Mouse (Mus musculus): Measurements from ENCODE around the gene Aspn. TPM values are rescaled to one million over a fixed set of nuclear protein-coding genes. Genes with fewer than 3 reads are reported as not detected.
"Not testable (repeated sequence)": the region's sequence is repeated elsewhere in the genome, so short reads cannot be mapped to it uniquely, and the experiment has no call there.

The Aspn gene
- polyA plus RNA-seq, 1 experiment = 5.9 TPM

- Histone ChIP-seq H3K27ac (ENCODE audit: control insufficient read depth, insufficient read depth, low read depth, low read length, poor library complexity) (no peak overlapping the region), H3K4me1 (ENCODE audit: control insufficient read depth, insufficient read depth, low read length) (no peaks in the 10 kb centered on the region), H3K4me3 (replicated peaks; ENCODE audit: control insufficient read depth, low read depth, low read length) (no peak overlapping the region)
- 67% methylated on average over 1 of the region's 1 CpGs for WGBS
- TF ChIP-seq POLR2A (IDR thresholded peaks at IDR 0.05; ENCODE audit: borderline replicate concordance, control insufficient read depth, low read depth, low read length) (no peak), CTCF (IDR thresholded peaks at IDR 0.05; ENCODE audit: control insufficient read depth, insufficient read depth, low read length) (no peak)
Measured at GRCm38 (mm10) chr13:49564347-49564746, 20.1 kb downstream of the Aspn start.

DNA sequence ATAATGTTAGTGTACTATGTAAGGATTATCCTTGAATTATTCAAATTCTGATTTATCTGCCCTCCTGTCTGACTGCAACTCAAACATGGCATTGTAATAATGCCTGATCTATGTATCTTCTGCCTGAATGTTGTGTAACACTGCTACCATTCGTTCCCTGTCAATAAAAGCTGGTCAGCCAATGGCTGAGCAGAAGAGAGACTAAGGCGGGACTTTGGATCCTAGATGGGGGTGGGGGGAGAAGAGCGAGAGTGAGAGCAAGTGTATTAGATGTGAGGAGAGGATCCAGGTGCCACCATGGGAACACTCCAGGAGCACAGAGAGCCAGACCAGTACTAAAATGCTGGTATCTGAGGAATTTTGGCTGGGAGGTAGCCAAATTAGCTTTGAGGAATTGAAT is 26.1 kb downstream of the Aspn start:
- H3K4me3 ChIP-seq (replicated peaks; ENCODE audit: control insufficient read depth, low read depth, low read length) = no peak overlapping the region
- 82% methylated on average over 3 of the region's 3 CpGs for WGBS
- H3K27ac ChIP-seq (ENCODE audit: control insufficient read depth, insufficient read depth, low read depth, low read length, poor library complexity) = no peak overlapping the region
- TF ChIP-seq POLR2A (IDR thresholded peaks at IDR 0.05; ENCODE audit: borderline replicate concordance, control insufficient read depth, low read depth, low read length) (no peak), CTCF (IDR thresholded peaks at IDR 0.05; ENCODE audit: control insufficient read depth, insufficient read depth, low read length) (no peak)
- no peaks in the 10 kb centered on the region for H3K4me1 ChIP-seq (ENCODE audit: control insufficient read depth, insufficient read depth, low read length)

DNA sequence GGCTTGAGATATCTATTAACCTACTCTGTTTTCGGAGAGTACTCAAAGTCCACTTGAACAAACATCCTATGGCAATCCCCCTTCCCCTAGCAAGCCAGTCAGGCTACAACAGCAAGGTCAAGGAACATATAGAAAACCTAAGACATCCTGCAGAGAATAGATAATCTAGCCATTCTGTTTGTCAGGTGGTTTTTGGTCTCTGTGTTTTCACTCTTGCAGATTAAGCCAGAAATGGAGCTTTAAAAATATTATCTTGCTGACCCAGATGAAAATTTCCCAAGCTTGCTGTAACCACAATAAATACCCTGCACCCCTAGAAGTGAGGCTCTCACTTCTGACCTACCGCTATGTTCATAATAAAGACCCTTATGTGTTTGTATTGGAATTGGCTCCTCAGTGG is 27.2 kb downstream of the Aspn start:
- H3K27ac ChIP-seq (ENCODE audit: control insufficient read depth, insufficient read depth, low read depth, low read length, poor library complexity) = no peak overlapping the region
- no peak overlapping the region for H3K4me3 ChIP-seq (replicated peaks; ENCODE audit: control insufficient read depth, low read depth, low read length)
- TF ChIP-seq CTCF (IDR thresholded peaks at IDR 0.05; ENCODE audit: control insufficient read depth, insufficient read depth, low read length) = no peak
- no peak for TF ChIP-seq POLR2A (IDR thresholded peaks at IDR 0.05; ENCODE audit: borderline replicate concordance, control insufficient read depth, low read depth, low read length)
- no peaks in the 10 kb centered on the region for H3K4me1 ChIP-seq (ENCODE audit: control insufficient read depth, insufficient read depth, low read length)
- WGBS = 68% methylated on average over 2 of the region's 2 CpGs

GRCm38 (mm10) chr13:49581541-49582530 is 37.6 kb downstream of the Aspn start, which contains the start of gene Omd:
TSS of gene Omd (plus strand) at chr13:49582462.
- no peak within 1 kb of the TSS for H3K27ac ChIP-seq (ENCODE audit: control insufficient read depth, insufficient read depth, low read depth, low read length, poor library complexity)
- TF ChIP-seq POLR2A (IDR thresholded peaks at IDR 0.05; ENCODE audit: borderline replicate concordance, control insufficient read depth, low read depth, low read length) = no peak
- no peak for TF ChIP-seq CTCF (IDR thresholded peaks at IDR 0.05; ENCODE audit: control insufficient read depth, insufficient read depth, low read length)
- no peaks in the 10 kb centered on the region for H3K4me1 ChIP-seq (ENCODE audit: control insufficient read depth, insufficient read depth, low read length)
- 80% methylated on average over 8 of the region's 8 CpGs for WGBS
- no peak within 1 kb of the TSS for H3K4me3 ChIP-seq (replicated peaks; ENCODE audit: control insufficient read depth, low read depth, low read length)

GRCm38 (mm10) chr13:49583859-49584258 is 39.6 kb downstream of the Aspn start:
- Histone ChIP-seq H3K4me3 (replicated peaks; ENCODE audit: control insufficient read depth, low read depth, low read length) (no peak overlapping the region), H3K27ac (ENCODE audit: control insufficient read depth, insufficient read depth, low read depth, low read length, poor library complexity) (no peak overlapping the region), H3K4me1 (ENCODE audit: control insufficient read depth, insufficient read depth, low read length) (no peaks in the 10 kb centered on the region)
- TF ChIP-seq CTCF (IDR thresholded peaks at IDR 0.05; ENCODE audit: control insufficient read depth, insufficient read depth, low read length) (no peak), POLR2A (IDR thresholded peaks at IDR 0.05; ENCODE audit: borderline replicate concordance, control insufficient read depth, low read depth, low read length) (no peak)

- TF ChIP-seq POLR2A (IDR thresholded peaks at IDR 0.05; ENCODE audit: borderline replicate concordance, control insufficient read depth, low read depth, low read length) = no peak
- TF ChIP-seq CTCF (IDR thresholded peaks at IDR 0.05; ENCODE audit: control insufficient read depth, insufficient read depth, low read length) = no peak
- no peak overlapping the region for H3K27ac ChIP-seq (ENCODE audit: control insufficient read depth, insufficient read depth, low read depth, low read length, poor library complexity)
- no peak overlapping the region for H3K4me3 ChIP-seq (replicated peaks; ENCODE audit: control insufficient read depth, low read depth, low read length)
- 71% methylated on average over 8 of the region's 8 CpGs for WGBS
- no peaks in the 10 kb centered on the region for H3K4me1 ChIP-seq (ENCODE audit: control insufficient read depth, insufficient read depth, low read length)
Measured at GRCm38 (mm10) chr13:49584307-49585005, 40.2 kb downstream of the Aspn start.

DNA sequence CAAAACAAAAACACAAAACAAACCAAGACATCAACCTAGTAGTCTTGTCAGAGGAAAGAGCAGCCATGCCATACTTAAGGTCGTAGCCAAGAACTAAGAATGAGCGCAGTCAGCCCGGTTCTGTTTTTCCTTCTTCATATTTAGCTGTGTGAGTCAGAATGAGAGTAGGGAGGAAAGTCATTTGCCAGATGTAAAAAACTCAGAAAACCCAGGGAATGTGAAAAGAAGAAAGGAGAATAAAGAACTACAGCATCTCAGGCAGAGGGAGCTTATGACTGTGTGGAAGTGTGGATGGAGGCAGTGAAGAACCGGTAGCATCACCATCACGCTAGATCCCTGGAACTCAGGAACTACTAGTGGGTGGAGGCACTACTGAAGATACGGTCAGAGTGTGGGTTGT is 41.8 kb downstream of the Aspn start:
- no peak for TF ChIP-seq POLR2A (IDR thresholded peaks at IDR 0.05; ENCODE audit: borderline replicate concordance, control insufficient read depth, low read depth, low read length)
- no peak for TF ChIP-seq CTCF (IDR thresholded peaks at IDR 0.05; ENCODE audit: control insufficient read depth, insufficient read depth, low read length)
- Histone ChIP-seq H3K27ac (ENCODE audit: control insufficient read depth, insufficient read depth, low read depth, low read length, poor library complexity) (no peak overlapping the region), H3K4me1 (ENCODE audit: control insufficient read depth, insufficient read depth, low read length) (no peaks in the 10 kb centered on the region), H3K4me3 (replicated peaks; ENCODE audit: control insufficient read depth, low read depth, low read length) (no peak overlapping the region)
- WGBS = 93% methylated on average over 6 of the region's 6 CpGs

DNA sequence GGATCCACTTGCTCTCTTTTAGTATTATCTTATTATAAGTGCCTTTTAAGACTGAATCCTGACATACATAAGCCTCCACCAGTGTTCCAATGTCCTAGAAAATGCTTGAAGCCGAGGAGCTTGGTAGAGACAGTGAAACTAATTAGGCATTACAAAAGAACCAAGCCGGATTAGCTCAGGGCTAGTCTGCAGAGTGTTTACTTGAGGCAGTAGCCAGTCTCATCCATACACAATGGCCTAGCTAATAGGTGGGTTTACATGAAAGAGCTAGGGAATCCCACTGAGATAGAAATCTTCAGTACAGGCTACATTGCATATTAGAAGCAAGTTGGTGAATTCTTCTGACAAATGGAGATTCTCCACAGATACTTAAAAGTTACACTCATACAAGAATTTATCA is 58.3 kb downstream of the Aspn start:
- not testable (repeated sequence) for H3K27ac ChIP-seq (ENCODE audit: control insufficient read depth, insufficient read depth, low read depth, low read length, poor library complexity); H3K4me1 ChIP-seq (ENCODE audit: control insufficient read depth, insufficient read depth, low read length); H3K4me3 ChIP-seq (replicated peaks; ENCODE audit: control insufficient read depth, low read depth, low read length)
- 90% methylated on average over 2 of the region's 2 CpGs for WGBS
